Mouse (Mus musculus) spleen, postnatal 10 days (tissue): ENCODE measurements around the gene Sik3.
"Not testable (repeated sequence)": the region's sequence is repeated elsewhere in the genome, so short reads cannot be mapped to it uniquely, and the experiment has no call there.

Source experiments
- DNase-seq, 2 experiments: peaks; one replicate each; pipeline ENCODE4 v3.0.0; 2021 to 2022; ENCODE audit warnings: low spot score in 2 of 2

The Sik3 gene

GRCm38 (mm10) chr9:46150890-46151703 lies 138.5 kb downstream of the Sik3 start:
- no peak for DNase-seq

- no peak for DNase-seq
Observed at GRCm38 (mm10) chr9:46151704-46152040, 139.1 kb downstream of the Sik3 start.

- DNase-seq = no peak
Observed at GRCm38 (mm10) chr9:46152067-46153015, 139.7 kb downstream of the Sik3 start.

- no peak for DNase-seq
Observed at GRCm38 (mm10) chr9:46154469-46154868, 141.8 kb downstream of the Sik3 start.

- DNase-seq = no peak
Observed at GRCm38 (mm10) chr9:46155026-46155425, 142.4 kb downstream of the Sik3 start.

- DNase-seq = not testable (repeated sequence)
Observed at GRCm38 (mm10) chr9:46155818-46156217, 143.2 kb downstream of the Sik3 start.

- no peak for DNase-seq
Observed at GRCm38 (mm10) chr9:46156711-46157110, 144.1 kb downstream of the Sik3 start.

- no peak for DNase-seq
Observed at GRCm38 (mm10) chr9:46158273-46158813, 145.7 kb downstream of the Sik3 start.

GRCm38 (mm10) chr9:46163430-46163829 lies 150.8 kb downstream of the Sik3 start:
- no peak for DNase-seq

GRCm38 (mm10) chr9:46168802-46169201 lies 156.2 kb downstream of the Sik3 start:
- no peak for DNase-seq

- no peak for DNase-seq
Observed at GRCm38 (mm10) chr9:46172251-46172650, 159.6 kb downstream of the Sik3 start.

GRCm38 (mm10) chr9:46172953-46173352 lies 160.3 kb downstream of the Sik3 start:
- no peak for DNase-seq

- no peak for DNase-seq
Observed at GRCm38 (mm10) chr9:46173919-46174318, 161.3 kb downstream of the Sik3 start.

GRCm38 (mm10) chr9:46174770-46175294 lies 162.2 kb downstream of the Sik3 start:
- no peak for DNase-seq

GRCm38 (mm10) chr9:46175300-46175699 lies 162.7 kb downstream of the Sik3 start:
- peak; percentile 9 to 72 for DNase-seq

- DNase-seq = no peak
Observed at GRCm38 (mm10) chr9:46175938-46176375, 163.3 kb downstream of the Sik3 start.

GRCm38 (mm10) chr9:46176613-46177012 lies 164.0 kb downstream of the Sik3 start:
- no peak for DNase-seq

GRCm38 (mm10) chr9:46178595-46178994 lies 166.0 kb downstream of the Sik3 start:
- no peak for DNase-seq

- no peak for DNase-seq
Observed at GRCm38 (mm10) chr9:46181297-46181696, 168.7 kb downstream of the Sik3 start.

GRCm38 (mm10) chr9:46184542-46184941 lies 171.9 kb downstream of the Sik3 start:
- DNase-seq = no peak

GRCm38 (mm10) chr9:46185191-46185590 lies 172.6 kb downstream of the Sik3 start:
- DNase-seq = peak in 1 of 2 experiments; percentile 29

- no peak for DNase-seq
Observed at GRCm38 (mm10) chr9:46186387-46186786, 173.8 kb downstream of the Sik3 start.
